Mouse (Mus musculus) right cerebral cortex, postnatal 36 days (tissue): ENCODE measurements around the gene Nfyc.

Experiments
- DNase-seq, 2 experiments: peaks; one replicate each; pipeline ENCODE4 v3.0.0; 2022; ENCODE audit warnings: low spot score in 2 of 2, mixed read lengths in 1 of 2

The Nfyc gene

GRCm38 (mm10) chr4:120755299-120755698 lies 76.1 kb downstream of the Nfyc start:
- peak; percentile 35 to 68 for DNase-seq

DNA sequence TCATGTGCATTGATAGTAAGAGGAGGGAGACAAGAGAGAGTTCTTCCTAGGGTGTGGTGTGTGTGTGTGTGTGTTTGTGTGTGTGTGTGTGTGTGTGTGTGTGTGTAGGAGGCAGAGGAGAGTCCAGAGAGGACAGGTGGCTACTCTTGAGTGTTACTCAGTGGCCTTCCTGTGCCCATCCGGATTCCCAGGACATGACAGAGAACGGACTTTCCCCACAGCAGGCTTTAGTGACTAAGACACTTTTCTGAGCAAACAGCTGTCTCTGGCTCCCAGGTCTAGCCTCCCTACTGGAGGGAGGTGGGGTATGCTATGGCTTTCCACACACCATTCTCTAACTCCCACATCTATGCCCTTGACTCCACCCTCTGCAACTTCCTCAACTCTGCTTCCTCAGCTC lies 81.8 kb downstream of the Nfyc start:
- no peak for DNase-seq

GRCm38 (mm10) chr4:120747941-120748866 lies 83.2 kb downstream of the Nfyc start, which contains the start of gene Kcnq4:
Gene Kcnq4, minus strand, starts transcription at chr4:120748612.
- DNase-seq, result no peak

GRCm38 (mm10) chr4:120747243-120747792 lies 84.1 kb downstream of the Nfyc start:
- no peak for DNase-seq

- DNase-seq, result no peak
These were observed 84.7 kb downstream of the Nfyc start for GRCm38 (mm10) chr4:120746552-120747150.

DNA sequence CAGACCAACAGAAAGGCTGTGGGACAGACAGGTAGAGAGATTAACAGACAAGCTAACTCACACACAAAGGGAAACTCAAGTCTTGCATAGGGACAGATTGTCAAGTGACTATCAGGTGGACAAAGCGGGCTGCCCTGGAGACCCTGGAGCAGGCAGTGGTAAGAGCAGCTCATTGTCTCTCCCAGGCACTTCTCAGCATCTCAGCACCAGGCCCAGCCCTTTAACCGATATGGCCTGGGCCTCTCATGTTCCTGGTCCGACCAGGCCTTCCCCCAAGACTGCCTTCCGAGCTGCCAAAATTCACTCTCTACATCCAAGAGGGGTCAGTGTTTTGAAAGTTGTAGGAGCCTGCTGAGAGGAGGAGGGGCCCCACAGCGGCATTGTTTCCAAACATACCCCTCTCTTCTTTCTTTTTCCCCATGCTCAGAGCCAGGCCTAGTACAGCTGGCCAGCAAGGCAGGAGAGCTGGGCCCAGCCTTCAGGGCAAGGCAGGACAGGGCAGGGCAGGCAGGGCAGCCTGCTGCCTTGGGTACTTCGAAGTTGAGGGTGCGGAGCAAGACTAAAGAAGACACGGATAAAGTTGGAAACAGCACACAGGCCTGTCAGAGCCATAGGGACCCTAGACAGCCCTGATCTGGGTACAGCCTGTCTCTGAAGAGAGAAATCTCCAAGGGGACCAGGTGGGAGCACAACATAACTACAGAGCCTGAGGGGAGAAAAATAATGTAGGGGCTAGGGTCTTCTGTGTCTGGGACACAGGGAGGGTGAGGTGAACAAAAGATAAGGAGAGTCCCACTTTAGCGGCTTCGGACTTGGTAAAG lies 85.4 kb downstream of the Nfyc start:
- DNase-seq, result no peak

DNA sequence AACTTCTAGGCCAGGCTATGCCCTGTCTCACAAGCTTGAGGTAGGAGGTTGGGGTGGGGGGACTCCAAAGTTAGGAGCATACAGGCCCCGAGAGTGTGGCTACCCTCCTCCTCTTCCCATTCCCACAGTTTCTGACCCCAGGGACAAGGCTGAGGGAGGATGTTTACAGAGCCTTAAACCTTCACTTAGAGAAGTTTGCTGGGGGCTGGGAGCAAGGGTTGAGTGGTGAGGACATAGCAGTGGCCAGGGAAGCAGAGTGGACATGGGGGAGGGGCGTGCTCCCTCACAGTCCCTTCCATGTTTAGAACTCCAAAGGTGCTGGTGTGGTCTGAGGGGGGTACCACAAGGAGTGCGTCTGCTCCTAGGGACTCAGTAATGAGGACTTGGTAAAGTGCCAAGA lies 87.7 kb downstream of the Nfyc start:
- DNase-seq, result no peak

DNA sequence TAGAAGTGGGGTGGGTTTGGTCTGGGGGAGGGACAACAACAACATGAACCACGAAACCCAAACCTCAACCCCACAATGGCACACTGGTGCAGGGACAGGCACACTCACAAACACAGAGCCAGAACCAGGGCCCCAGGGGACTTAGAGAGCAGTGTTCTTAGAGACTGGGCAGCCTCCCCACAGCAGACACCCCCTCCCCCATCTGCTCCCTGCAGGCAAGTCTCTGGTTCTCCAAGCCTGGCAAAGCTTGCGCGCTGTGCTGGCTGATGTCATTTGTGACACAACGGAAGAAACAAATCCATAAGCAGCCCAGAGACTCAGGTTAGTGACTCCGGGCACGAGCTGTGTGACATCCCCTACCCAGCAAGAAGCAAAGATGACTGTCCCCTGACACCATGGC lies 90.1 kb downstream of the Nfyc start:
- no peak for DNase-seq

DNA sequence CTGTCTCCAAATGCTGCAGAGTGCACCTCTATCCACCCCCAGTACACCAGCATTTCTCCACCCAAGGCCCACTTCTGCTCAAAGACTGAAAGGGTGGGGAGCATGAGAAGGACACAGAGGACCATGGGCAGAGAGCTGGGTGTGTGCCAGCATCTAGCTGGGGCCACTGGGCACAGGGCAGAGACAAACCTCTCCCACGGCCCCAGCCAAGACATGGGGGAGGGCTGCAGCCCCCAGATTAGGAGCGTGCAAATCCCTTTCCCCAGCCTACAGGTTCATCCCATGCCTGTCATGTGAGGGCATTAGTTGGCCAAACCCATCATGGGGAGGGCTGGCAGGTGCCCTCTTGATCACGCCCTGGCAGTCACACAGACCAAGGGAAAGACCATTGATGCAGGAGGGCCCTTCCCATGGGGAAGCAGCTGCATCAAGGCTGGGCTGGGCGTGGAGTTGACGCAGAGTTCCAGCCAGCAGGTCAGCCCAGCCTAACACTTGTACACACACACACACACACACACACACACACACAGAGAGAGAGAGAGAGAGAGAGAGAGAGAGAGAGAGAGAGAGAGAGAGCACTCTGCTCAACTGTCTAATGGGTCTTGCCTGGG lies 97.3 kb downstream of the Nfyc start:
- no peak for DNase-seq

DNA sequence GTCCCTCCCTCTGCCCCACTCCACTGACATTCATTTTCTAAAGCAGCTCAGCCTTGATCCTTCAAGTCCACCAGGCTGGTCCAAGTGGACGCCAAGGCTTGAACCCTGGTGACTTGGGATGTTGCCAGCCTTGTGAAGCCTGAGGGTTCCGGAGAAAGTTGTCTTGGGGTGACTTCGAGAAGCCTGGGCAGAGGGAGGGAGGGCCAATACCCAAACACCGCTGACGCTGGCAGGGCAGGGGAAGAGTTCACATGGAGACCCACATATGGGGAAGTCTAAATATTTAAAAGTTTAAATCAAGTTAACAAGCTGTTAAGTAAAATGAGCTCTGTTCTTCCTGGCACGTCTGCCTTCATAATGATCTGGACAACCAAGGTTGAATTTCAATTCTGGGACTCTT lies 98.6 kb downstream of the Nfyc start:
- no peak for DNase-seq

- DNase-seq, result no peak
These were observed 100.2 kb downstream of the Nfyc start for GRCm38 (mm10) chr4:120731030-120731644.

DNA sequence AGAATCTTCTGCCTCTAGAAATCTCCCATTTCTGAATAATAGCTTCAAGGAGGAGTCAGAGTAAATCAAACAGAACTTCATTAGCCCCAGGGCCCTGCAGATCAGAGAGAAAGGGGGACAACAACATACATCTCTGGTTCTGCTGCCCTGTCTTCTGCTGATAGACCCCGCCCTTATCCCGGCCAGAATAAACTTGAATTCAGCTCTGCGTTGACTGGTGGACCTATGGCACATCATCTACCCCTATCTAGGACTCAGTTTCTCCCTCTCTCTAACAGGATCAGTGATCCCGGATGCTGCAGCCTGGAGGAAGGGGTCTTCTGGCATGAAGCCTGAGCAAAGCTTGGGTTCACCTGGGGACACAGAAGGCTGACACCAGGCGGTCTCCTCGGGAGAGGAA lies 100.8 kb downstream of the Nfyc start:
- DNase-seq, result no peak

- no peak for DNase-seq
These were observed 101.2 kb downstream of the Nfyc start for GRCm38 (mm10) chr4:120730146-120730545.

DNA sequence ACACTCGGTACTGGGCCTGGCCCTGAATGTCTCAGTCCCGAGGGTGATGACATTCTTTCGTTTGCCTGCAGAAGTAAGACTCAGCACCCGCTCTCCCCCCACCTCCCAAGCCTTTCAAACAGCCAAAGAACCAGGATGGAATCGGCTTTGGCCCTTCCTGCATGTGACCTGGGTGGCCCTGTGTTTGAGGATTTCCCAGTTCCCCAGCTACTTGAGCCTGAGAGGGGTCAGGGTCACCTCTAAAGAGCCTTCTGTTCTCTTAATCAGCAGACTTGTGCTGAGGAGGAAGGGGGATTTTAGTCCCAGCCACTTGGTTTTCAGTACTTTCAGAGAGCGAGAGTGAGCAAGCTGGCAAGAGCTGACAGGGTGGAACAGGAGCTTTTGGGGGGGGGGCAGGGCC lies 101.9 kb downstream of the Nfyc start:
- no peak for DNase-seq

GRCm38 (mm10) chr4:120727842-120728241 lies 103.5 kb downstream of the Nfyc start:
- DNase-seq, result no peak

DNA sequence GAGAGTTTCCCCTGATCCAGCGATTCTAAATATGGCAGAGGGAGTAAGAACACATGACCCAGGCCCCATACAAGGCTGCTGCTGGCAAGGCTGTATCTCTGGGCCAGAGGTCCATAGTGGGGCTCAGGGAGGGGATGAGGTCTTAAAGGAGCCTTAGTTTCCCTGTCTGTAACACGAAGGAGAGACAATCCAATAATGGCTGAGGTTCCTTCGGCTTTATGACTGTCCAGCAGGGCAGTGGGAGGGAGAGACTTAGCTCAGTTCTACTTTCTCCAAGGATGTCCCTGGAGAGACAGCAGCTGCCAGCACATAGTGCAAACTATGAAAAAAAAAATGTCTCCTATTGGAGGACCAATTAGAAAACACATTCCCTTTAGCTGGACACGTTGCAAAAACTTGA lies 105.2 kb downstream of the Nfyc start:
- DNase-seq, result no peak

DNA sequence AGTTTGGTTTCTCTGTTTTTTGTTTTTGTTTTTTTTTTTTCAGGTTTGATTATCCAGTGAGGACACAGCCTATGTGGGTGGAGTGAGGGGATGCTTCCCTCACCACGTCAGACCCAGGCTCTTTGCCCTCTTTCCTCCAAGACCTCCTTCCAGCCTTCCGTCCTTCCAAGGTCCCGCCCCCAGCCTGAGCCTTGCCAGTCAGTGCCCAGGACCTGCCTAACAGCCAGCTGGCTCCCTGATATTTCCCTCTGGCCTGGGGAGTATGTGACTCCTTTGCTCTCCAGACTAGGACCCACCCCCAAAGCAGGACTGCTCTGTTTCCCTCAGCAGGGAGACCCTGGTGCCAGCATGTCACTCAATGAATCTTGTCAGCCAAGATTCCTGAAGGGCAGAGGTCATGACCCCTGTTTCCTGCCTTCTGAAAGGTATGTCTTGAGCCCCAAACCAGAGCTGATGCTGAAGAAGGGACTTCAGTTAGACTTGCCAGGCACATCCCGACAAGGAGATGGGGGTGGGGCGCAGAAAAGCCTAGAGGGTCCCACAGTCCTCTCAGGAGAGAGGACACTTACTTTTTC lies 105.8 kb downstream of the Nfyc start:
- no peak for DNase-seq

- no peak for DNase-seq
These were observed 109.8 kb downstream of the Nfyc start for GRCm38 (mm10) chr4:120721574-120721973.

DNA sequence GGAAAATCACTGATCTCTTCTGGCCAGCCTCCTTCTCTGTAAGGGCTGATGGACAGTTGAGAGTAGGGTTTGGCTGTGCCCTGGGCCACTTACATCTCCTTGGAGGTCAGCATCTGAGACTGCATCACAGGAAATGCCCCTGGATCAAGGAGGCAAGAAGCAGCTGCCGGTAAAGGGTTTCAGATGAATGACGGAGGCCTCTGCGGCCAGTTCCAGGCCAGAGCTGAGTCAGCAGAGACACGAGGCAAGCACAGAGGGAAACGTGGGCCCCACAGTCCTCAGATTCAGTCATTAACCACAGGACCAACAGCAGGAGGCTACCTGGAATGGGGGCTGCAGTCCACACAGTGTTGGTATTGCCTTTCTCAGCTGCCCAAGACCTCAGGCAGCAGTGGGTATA lies 112.2 kb downstream of the Nfyc start:
- DNase-seq, result no peak

DNA sequence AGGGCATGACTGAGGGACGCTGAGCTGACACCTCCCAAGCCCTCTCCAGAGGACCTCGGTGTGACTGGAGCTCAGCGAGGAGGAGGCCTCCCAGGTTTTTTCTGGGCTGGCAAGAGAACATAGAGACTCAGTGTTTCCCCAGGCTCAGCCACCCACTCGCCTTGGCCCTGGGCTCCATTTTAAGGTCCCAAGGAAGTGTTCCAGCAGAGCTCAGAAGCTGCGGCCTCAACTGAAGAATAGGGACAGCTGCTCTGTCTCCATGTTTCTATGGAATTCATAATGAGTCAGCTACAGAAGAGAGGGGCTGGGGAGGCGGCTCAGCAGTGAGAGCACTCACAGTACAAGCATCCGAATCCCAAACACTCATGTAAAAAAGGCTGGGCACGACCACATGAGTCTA lies 113.8 kb downstream of the Nfyc start:
- peak; percentile 46 to 65 for DNase-seq

- no peak for DNase-seq
These were observed 114.6 kb downstream of the Nfyc start for GRCm38 (mm10) chr4:120716765-120717164.
